Mouse (Mus musculus) cerebellum, postnatal 36 days (tissue): ENCODE measurements around the gene Olfr1451.
"Not testable (repeated sequence)": the region's sequence is repeated elsewhere in the genome, so short reads cannot be mapped to it uniquely, and the experiment has no call there.

Source experiments
- DNase-seq, 2 experiments: peaks; one replicate each; pipeline ENCODE4 v3.0.0; 2021 to 2022; ENCODE audit warnings: mixed read lengths in 2 of 2

Gene Olfr1451

GRCm38 (mm10) chr19:12994714-12995113 lies at the start of gene Olfr1451:
TSS of gene Olfr1451 (plus strand) at chr19:12995014.
- DNase-seq = no peak

GRCm38 (mm10) chr19:12949958-12950357 lies 44.9 kb upstream of the Olfr1451 start, which contains the start of gene Olfr1450:
TSS of gene Olfr1450 (plus strand) at chr19:12950258.
- no peak for DNase-seq

GRCm38 (mm10) chr19:12970082-12970481 lies 24.7 kb upstream of the Olfr1451 start:
- DNase-seq = not testable (repeated sequence)

GRCm38 (mm10) chr19:12992316-12992715 lies 2.5 kb upstream of the Olfr1451 start:
- DNase-seq = not testable (repeated sequence)

GRCm38 (mm10) chr19:13028227-13028626 lies 33.4 kb downstream of the Olfr1451 start, which contains the start of gene Olfr1453:
TSS of gene Olfr1453 (minus strand) at chr19:13028327.
- DNase-seq = no peak
